Mouse (Mus musculus): Measurements from ENCODE around the gene Ttc39d. TPM values are rescaled to one million over a fixed set of nuclear protein-coding genes. Genes with fewer than 3 reads are reported as not detected.

Gene Ttc39d
- total and polyA plus RNA-seq, 3 experiments: 0.13 TPM; not detected in 2

- DNase-seq (ENCODE audit: extremely low read depth): no peak
- Histone ChIP-seq H3K4me2 (ENCODE audit: insufficient read depth, low read depth, poor library complexity, severe bottlenecking) (no peak overlapping the region), H3K27me3 (replicated peaks) (no peaks in the 10 kb centered on the region), H3K9me3 (replicated peaks; ENCODE audit: low read length) (no peaks in the 10 kb centered on the region), H3K27ac (ENCODE audit: insufficient read depth, low read depth) (no peak overlapping the region), H3K79me2 (replicated peaks; ENCODE audit: control insufficient read depth, extremely low read depth, insufficient read depth, poor library complexity, severe bottlenecking) (no peaks in the 10 kb centered on the region), H3K36me3 (replicated peaks in 1 of 2; ENCODE audit: control insufficient read depth in 1 of 2, insufficient read depth in 1 of 2, low read length in 1 of 2) (peaks cover 78 to 93% of the 10 kb centered on the region in 2 experiments), H3K9ac (ENCODE audit: insufficient read depth, low read depth) (no peak overlapping the region), H3K4me3 (replicated peaks in 1 of 3; ENCODE audit: low read depth in 2 of 3, low read length in 2 of 3, poor library complexity in 1 of 3) (no peak overlapping the region), H3K4me1 (ENCODE audit: control insufficient read depth in 1 of 2, insufficient read depth in 2 of 2) (peaks cover 0 to 19% of the 10 kb centered on the region in 2 experiments; a peak in 2 of 4 replicates)
- TF ChIP-seq RCOR1 (conservative IDR thresholded peaks at IDR 0.05; ENCODE audit: low read depth, low read length) (no peak), POLR2AphosphoS2 (IDR thresholded peaks at IDR 0.05; ENCODE audit: low read depth, low read length) (no peak)
- dilution Hi-C loops (cut with MboI; ENCODE audit: extremely low pct_ligation_motif_present, extremely low pct_unique_long_range_greater_than_20kb, low sequenced_read_pairs): no loop called here
- in situ Hi-C loops (cut with MboI; ENCODE audit: low pct_ligation_motif_present, low pct_unique_long_range_greater_than_20kb, low sequenced_read_pairs): no loop called here
Observed at GRCm38 (mm10) chr17:80243116-80243515, 35.9 kb downstream of the Ttc39d start.

GRCm38 (mm10) chr17:80252757-80253525 lies 45.7 kb downstream of the Ttc39d start:
- in situ Hi-C loops (cut with MboI; ENCODE audit: low pct_ligation_motif_present, low pct_unique_long_range_greater_than_20kb, low sequenced_read_pairs): no loop called here
- H3K4me1 ChIP-seq (ENCODE audit: control insufficient read depth in 1 of 2, insufficient read depth in 2 of 2): peaks cover 8 to 21% of the 10 kb centered on the region in 2 experiments
- H3K36me3 ChIP-seq (replicated peaks in 1 of 2; ENCODE audit: control insufficient read depth in 1 of 2, insufficient read depth in 1 of 2, low read length in 1 of 2): peaks cover 76 to 97% of the 10 kb centered on the region in 2 experiments
- no peaks in the 10 kb centered on the region for H3K27me3 ChIP-seq (replicated peaks)
- H3K4me2 ChIP-seq (ENCODE audit: insufficient read depth, low read depth, poor library complexity, severe bottlenecking): peak overlapping the region; percentile 47; the same call in 1 of the 2 replicates
- no peaks in the 10 kb centered on the region for H3K79me2 ChIP-seq (replicated peaks; ENCODE audit: control insufficient read depth, extremely low read depth, insufficient read depth, poor library complexity, severe bottlenecking)
- dilution Hi-C loops (cut with MboI; ENCODE audit: extremely low pct_ligation_motif_present, extremely low pct_unique_long_range_greater_than_20kb, low sequenced_read_pairs): no loop called here
- H3K4me3 ChIP-seq (replicated peaks in 1 of 3; ENCODE audit: low read depth in 2 of 3, low read length in 2 of 3, poor library complexity in 1 of 3): no peak overlapping the region
- no peak overlapping the region for H3K9ac ChIP-seq (ENCODE audit: insufficient read depth, low read depth)
- peak; percentile 63 for DNase-seq (ENCODE audit: extremely low read depth)
- peaks cover 18% of the 10 kb centered on the region for H3K9me3 ChIP-seq (replicated peaks; ENCODE audit: low read length)
- TF ChIP-seq ETS1 (conservative IDR thresholded peaks at IDR 0.05; ENCODE audit: low read depth, low read length) (0 out of 2 replicates have a peak, but pooled peaks have one; percentile 21), EP300 (IDR thresholded peaks at IDR 0.05; ENCODE audit: low read length) (peak; percentile 33; the same call in 1 of the 2 replicates), MEF2A (IDR thresholded peaks at IDR 0.05; ENCODE audit: borderline replicate concordance, low read depth, low read length) (peak; percentile 85), ZKSCAN1 (IDR thresholded peaks at IDR 0.05; ENCODE audit: borderline replicate concordance, low read depth, low read length) (no peak), UBTF (IDR thresholded peaks at IDR 0.05; ENCODE audit: low read depth, low read length) (no peak), JUND (conservative IDR thresholded peaks at IDR 0.05; ENCODE audit: low read depth, low read length) (no peak; the same call in 1 of the 2 replicates), CHD2 (IDR thresholded peaks at IDR 0.05; ENCODE audit: low read length) (peak; percentile 32; the same call in 1 of the 2 replicates), BHLHE40 (IDR thresholded peaks at IDR 0.05; ENCODE audit: low read depth, low read length) (0 out of 2 replicates have a peak, but pooled peaks have one; percentile 12), KAT2A (IDR thresholded peaks at IDR 0.05; ENCODE audit: insufficient replicate concordance, low read length) (no peak), POLR2AphosphoS2 (IDR thresholded peaks at IDR 0.05; ENCODE audit: low read depth, low read length) (no peak), TBP (conservative IDR thresholded peaks at IDR 0.05; ENCODE audit: low read depth, low read length) (no peak), HCFC1 (IDR thresholded peaks at IDR 0.05; ENCODE audit: low read depth, low read length) (no peak), POLR2A (IDR thresholded peaks at IDR 0.05; ENCODE audit: low read depth, low read length) (peak; percentile 39; the same call in 1 of the 2 replicates), IRF4 (IDR thresholded peaks at IDR 0.05; ENCODE audit: low read depth, low read length) (peak; percentile 61), MXI1 (IDR thresholded peaks at IDR 0.05; ENCODE audit: low read depth, low read length) (no peak), USF2 (conservative IDR thresholded peaks at IDR 0.05; ENCODE audit: low read depth, low read length) (no peak)
- H3K27ac ChIP-seq (ENCODE audit: insufficient read depth, low read depth): peak overlapping the region; percentile 79

Data from CH12.LX (cell line).